Mouse (Mus musculus): ENCODE data around the gene Plcb1. TPM values are rescaled to one million over a fixed set of nuclear protein-coding genes. Genes with fewer than 3 reads are reported as not detected.

Plcb1 gene
- polyA plus RNA-seq, 1 experiment from 2014 or later = 72.8 TPM

- H3K27ac ChIP-seq = no peak overlapping the region
These were observed 42.1 kb downstream of the Plcb1 start for GRCm38 (mm10) chr2:134827778-134828487.

GRCm38 (mm10) chr2:134831861-134832260 is 46.0 kb downstream of the Plcb1 start:
- H3K36me3 ChIP-seq (replicated peaks; ENCODE audit: control insufficient read depth, insufficient read depth) = no peaks in the 10 kb centered on the region
- no peaks in the 10 kb centered on the region for H3K27me3 ChIP-seq (ENCODE audit: control insufficient read depth, insufficient read depth, low read length)
- 90% methylated on average over 7 of the region's 7 CpGs for WGBS
- no peak overlapping the region for H3K9ac ChIP-seq
- H3K4me1 ChIP-seq (replicated peaks; ENCODE audit: control insufficient read depth, insufficient read depth, low read length) = peaks cover 6% of the 10 kb centered on the region
- ATAC-seq (ENCODE audit: low FRiP score) (no peak), DNase-seq (ENCODE audit: low spot score) (no peak)
- no peak overlapping the region for H3K4me2 ChIP-seq (replicated peaks)
- H3K9me3 ChIP-seq (ENCODE audit: control insufficient read depth, low read length) = no peaks in the 10 kb centered on the region
- H3K4me3 ChIP-seq (replicated peaks; ENCODE audit: low read length) = no peak overlapping the region
- no peak overlapping the region for H3K27ac ChIP-seq

More at GRCm38 (mm10) chr2:134827778-134828487, 42.1 kb downstream of the Plcb1 start:
- Histone ChIP-seq H3K4me2 (replicated peaks) (no peak overlapping the region), H3K9ac (no peak overlapping the region), H3K4me3 (replicated peaks; ENCODE audit: low read length) (no peak overlapping the region), H3K9me3 (ENCODE audit: control insufficient read depth, low read length) (no peaks in the 10 kb centered on the region), H3K4me1 (replicated peaks; ENCODE audit: control insufficient read depth, insufficient read depth, low read length) (peaks cover 20% of the 10 kb centered on the region), H3K36me3 (replicated peaks; ENCODE audit: control insufficient read depth, insufficient read depth) (no peaks in the 10 kb centered on the region), H3K27me3 (ENCODE audit: control insufficient read depth, insufficient read depth, low read length) (no peaks in the 10 kb centered on the region)
- WGBS = 85% methylated on average over 3 of the region's 3 CpGs
- DNase-seq (ENCODE audit: low spot score) (no peak), ATAC-seq (ENCODE audit: low FRiP score) (no peak)

GRCm38 (mm10) chr2:134836097-134836496 is 50.2 kb downstream of the Plcb1 start:
- Histone ChIP-seq H3K9ac (no peak overlapping the region), H3K4me1 (replicated peaks; ENCODE audit: control insufficient read depth, insufficient read depth, low read length) (no peaks in the 10 kb centered on the region), H3K9me3 (ENCODE audit: control insufficient read depth, low read length) (no peaks in the 10 kb centered on the region), H3K36me3 (replicated peaks; ENCODE audit: control insufficient read depth, insufficient read depth) (no peaks in the 10 kb centered on the region), H3K4me2 (replicated peaks) (no peak overlapping the region), H3K27ac (no peak overlapping the region), H3K27me3 (ENCODE audit: control insufficient read depth, insufficient read depth, low read length) (no peaks in the 10 kb centered on the region), H3K4me3 (replicated peaks; ENCODE audit: low read length) (no peak overlapping the region)
- no peak for ATAC-seq (ENCODE audit: low FRiP score)
- DNase-seq (ENCODE audit: low spot score) = no peak
- WGBS = 86% methylated on average over 1 of the region's 1 CpGs

GRCm38 (mm10) chr2:134838185-134838584 is 52.3 kb downstream of the Plcb1 start:
- ATAC-seq (ENCODE audit: low FRiP score) = no peak

GRCm38 (mm10) chr2:134838888-134839287 is 53.0 kb downstream of the Plcb1 start:
- no peaks in the 10 kb centered on the region for H3K36me3 ChIP-seq (replicated peaks; ENCODE audit: control insufficient read depth, insufficient read depth)
- H3K9ac ChIP-seq = no peak overlapping the region
- no peak overlapping the region for H3K4me2 ChIP-seq (replicated peaks)
- H3K27ac ChIP-seq = no peak overlapping the region
- 83% methylated on average over 1 of the region's 1 CpGs for WGBS
- H3K4me3 ChIP-seq (replicated peaks; ENCODE audit: low read length) = no peak overlapping the region
- H3K27me3 ChIP-seq (ENCODE audit: control insufficient read depth, insufficient read depth, low read length) = no peaks in the 10 kb centered on the region
- no peaks in the 10 kb centered on the region for H3K4me1 ChIP-seq (replicated peaks; ENCODE audit: control insufficient read depth, insufficient read depth, low read length)
- DNase-seq (ENCODE audit: low spot score) (no peak), ATAC-seq (ENCODE audit: low FRiP score) (no peak)
- no peaks in the 10 kb centered on the region for H3K9me3 ChIP-seq (ENCODE audit: control insufficient read depth, low read length)

More at GRCm38 (mm10) chr2:134838185-134838584, 52.3 kb downstream of the Plcb1 start:
- Histone ChIP-seq H3K4me2 (replicated peaks) (no peak overlapping the region), H3K4me1 (replicated peaks; ENCODE audit: control insufficient read depth, insufficient read depth, low read length) (no peaks in the 10 kb centered on the region), H3K27me3 (ENCODE audit: control insufficient read depth, insufficient read depth, low read length) (no peaks in the 10 kb centered on the region), H3K27ac (no peak overlapping the region), H3K36me3 (replicated peaks; ENCODE audit: control insufficient read depth, insufficient read depth) (no peaks in the 10 kb centered on the region), H3K9ac (no peak overlapping the region), H3K9me3 (ENCODE audit: control insufficient read depth, low read length) (no peaks in the 10 kb centered on the region), H3K4me3 (replicated peaks; ENCODE audit: low read length) (no peak overlapping the region)
- 93% methylated on average over 1 of the region's 1 CpGs for WGBS
- DNase-seq (ENCODE audit: low spot score) = no peak

GRCm38 (mm10) chr2:134842883-134843282 is 57.0 kb downstream of the Plcb1 start:
- Histone ChIP-seq H3K27ac (no peak overlapping the region), H3K9me3 (ENCODE audit: control insufficient read depth, low read length) (no peaks in the 10 kb centered on the region), H3K27me3 (ENCODE audit: control insufficient read depth, insufficient read depth, low read length) (no peaks in the 10 kb centered on the region), H3K9ac (no peak overlapping the region), H3K4me1 (replicated peaks; ENCODE audit: control insufficient read depth, insufficient read depth, low read length) (no peaks in the 10 kb centered on the region), H3K36me3 (replicated peaks; ENCODE audit: control insufficient read depth, insufficient read depth) (no peaks in the 10 kb centered on the region), H3K4me2 (replicated peaks) (no peak overlapping the region), H3K4me3 (replicated peaks; ENCODE audit: low read length) (no peak overlapping the region)
- WGBS = 84% methylated on average over 4 of the region's 4 CpGs
- ATAC-seq (ENCODE audit: low FRiP score) (no peak), DNase-seq (ENCODE audit: low spot score) (no peak)

- H3K9me3 ChIP-seq (ENCODE audit: control insufficient read depth, low read length) = no peaks in the 10 kb centered on the region
- H3K4me2 ChIP-seq (replicated peaks) = no peak overlapping the region
- H3K4me3 ChIP-seq (replicated peaks; ENCODE audit: low read length) = no peak overlapping the region
- H3K4me1 ChIP-seq (replicated peaks; ENCODE audit: control insufficient read depth, insufficient read depth, low read length) = no peaks in the 10 kb centered on the region
- H3K9ac ChIP-seq = no peak overlapping the region
- no peaks in the 10 kb centered on the region for H3K36me3 ChIP-seq (replicated peaks; ENCODE audit: control insufficient read depth, insufficient read depth)
- no peaks in the 10 kb centered on the region for H3K27me3 ChIP-seq (ENCODE audit: control insufficient read depth, insufficient read depth, low read length)
- 58% methylated on average over 6 of the region's 6 CpGs for WGBS
- no peak overlapping the region for H3K27ac ChIP-seq
- DNase-seq (ENCODE audit: low spot score) = no peak
- no peak for ATAC-seq (ENCODE audit: low FRiP score)
These were observed 58.7 kb downstream of the Plcb1 start for GRCm38 (mm10) chr2:134844391-134845238.

- no peak for ATAC-seq (ENCODE audit: low FRiP score)
- no peak for DNase-seq (ENCODE audit: low spot score)
- H3K4me3 ChIP-seq (replicated peaks; ENCODE audit: low read length) = no peak overlapping the region
- H3K9ac ChIP-seq = no peak overlapping the region
- no peaks in the 10 kb centered on the region for H3K36me3 ChIP-seq (replicated peaks; ENCODE audit: control insufficient read depth, insufficient read depth)
- H3K9me3 ChIP-seq (ENCODE audit: control insufficient read depth, low read length) = no peaks in the 10 kb centered on the region
- no peaks in the 10 kb centered on the region for H3K27me3 ChIP-seq (ENCODE audit: control insufficient read depth, insufficient read depth, low read length)
- H3K4me2 ChIP-seq (replicated peaks) = no peak overlapping the region
- H3K27ac ChIP-seq = no peak overlapping the region
- H3K4me1 ChIP-seq (replicated peaks; ENCODE audit: control insufficient read depth, insufficient read depth, low read length) = no peaks in the 10 kb centered on the region
- 71% methylated on average over 3 of the region's 3 CpGs for WGBS
These were observed 59.4 kb downstream of the Plcb1 start for GRCm38 (mm10) chr2:134845239-134845738.

GRCm38 (mm10) chr2:134846555-134846954 is 60.7 kb downstream of the Plcb1 start:
- ATAC-seq (ENCODE audit: low FRiP score) = no peak
- H3K36me3 ChIP-seq (replicated peaks; ENCODE audit: control insufficient read depth, insufficient read depth) = no peaks in the 10 kb centered on the region
- no peak for DNase-seq (ENCODE audit: low spot score)
- H3K4me3 ChIP-seq (replicated peaks; ENCODE audit: low read length) = no peak overlapping the region
- 87% methylated on average over 3 of the region's 3 CpGs for WGBS
- H3K9ac ChIP-seq = no peak overlapping the region
- no peaks in the 10 kb centered on the region for H3K4me1 ChIP-seq (replicated peaks; ENCODE audit: control insufficient read depth, insufficient read depth, low read length)
- no peaks in the 10 kb centered on the region for H3K27me3 ChIP-seq (ENCODE audit: control insufficient read depth, insufficient read depth, low read length)
- no peak overlapping the region for H3K4me2 ChIP-seq (replicated peaks)
- no peaks in the 10 kb centered on the region for H3K9me3 ChIP-seq (ENCODE audit: control insufficient read depth, low read length)
- no peak overlapping the region for H3K27ac ChIP-seq
